Mouse (Mus musculus): ENCODE data around the gene Slc30a9.

The Slc30a9 gene

DNA sequence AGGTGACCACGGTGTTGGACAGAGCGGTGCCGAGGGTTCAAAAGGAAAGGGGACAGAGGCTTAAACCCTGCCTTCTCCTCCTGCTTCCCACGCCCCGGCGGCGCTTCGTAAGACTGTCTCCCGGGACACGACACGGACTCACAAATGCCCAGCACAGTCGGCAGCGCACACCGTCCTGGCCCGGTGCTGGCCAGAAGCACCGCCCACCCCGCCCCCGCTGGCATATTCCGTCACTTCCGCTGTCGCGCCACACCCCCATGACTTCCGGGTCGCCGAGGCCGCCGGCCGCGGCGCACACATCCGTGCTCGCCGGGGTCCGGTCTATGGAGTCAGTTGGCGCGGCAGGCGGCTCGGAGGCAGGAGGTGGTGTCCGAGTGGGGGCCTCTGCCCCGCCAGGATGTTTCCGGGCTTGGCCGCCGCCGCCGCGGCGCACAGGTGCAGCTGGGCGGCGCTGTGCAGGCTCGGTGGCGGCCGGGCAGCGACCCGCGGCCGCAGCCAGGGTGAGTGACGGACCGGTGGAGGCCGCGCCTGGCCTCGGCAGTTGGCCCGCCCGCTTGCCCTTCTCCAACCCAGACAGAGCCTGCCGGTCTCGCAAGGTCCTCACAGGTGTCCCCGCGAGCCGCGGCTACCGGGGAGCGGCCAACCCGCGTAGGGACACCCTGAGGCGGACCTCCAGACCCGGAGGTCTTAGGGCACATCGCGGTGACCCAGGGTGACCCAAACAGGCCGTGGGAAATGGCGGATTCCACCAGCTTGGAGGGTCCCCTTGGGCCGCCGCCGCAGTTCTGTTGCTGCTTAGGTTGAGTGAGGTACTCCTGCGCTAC lies at the start of gene Slc30a9:
TSS of gene Slc30a9 (plus strand) at position 258 of the 824 bp plus-strand sequence.
- POLR2A ChIA-PET: interaction anchor here in 3 of 4 experiments (0.7 to 2.4 kb wide), 10 partner anchors 11 to 157 kb away, joined by 3 to 10 read pairs (median 3); partner anchors contain the start of gene Bend4 (in 2 of the 3)
- CTCF ChIA-PET: no interaction called here

DNA sequence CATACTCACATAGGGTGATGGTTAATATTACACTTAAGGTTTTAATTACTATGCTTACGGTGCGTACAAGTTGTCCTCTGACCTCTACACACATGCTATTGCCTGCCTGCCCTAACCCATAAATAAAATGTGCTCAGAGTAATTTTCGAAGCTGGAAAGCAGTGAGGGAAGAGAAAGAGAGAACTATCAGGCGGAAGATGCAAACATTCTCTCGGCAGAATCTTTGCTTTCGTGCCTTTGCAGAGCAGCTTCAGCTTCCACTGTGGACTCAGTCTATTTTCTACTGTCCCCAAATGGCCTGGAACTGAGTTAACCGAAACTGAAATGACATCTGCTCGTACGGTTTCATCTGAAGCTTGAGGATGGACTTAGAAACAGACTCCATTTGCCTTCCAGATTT lies 48.3 kb upstream of the Slc30a9 start:
- ChIA-PET CTCF (no interaction called here), POLR2A (interaction anchor here in 1 of 4 experiments (0.7 to 2.9 kb wide), 3 partner anchors 10 to 23 kb away, joined by 3 to 15 read pairs (median 3); no protein-coding TSS in a partner anchor)

DNA sequence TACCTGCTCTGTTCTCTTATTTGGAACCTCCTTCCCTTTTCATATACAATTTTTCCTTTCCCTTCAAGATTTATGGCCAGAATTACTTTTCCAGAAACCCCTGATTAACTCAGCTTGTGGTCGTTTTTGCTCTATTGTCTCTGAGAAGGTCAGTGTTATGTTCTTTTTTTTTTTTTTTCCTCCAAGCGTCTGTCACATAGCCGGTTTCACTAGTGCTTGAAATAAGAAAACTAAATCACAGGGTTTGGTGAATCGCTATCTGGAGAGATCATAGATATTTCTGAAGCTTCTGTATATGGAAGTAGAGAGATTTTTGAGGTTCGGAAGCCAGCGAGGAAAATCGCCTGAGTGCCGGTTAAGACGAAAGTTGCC lies 46.6 kb upstream of the Slc30a9 start:
- CTCF ChIA-PET: interaction anchor here in 2 of 4 experiments (0.6 kb wide), 2 partner anchors 147 to 272 kb away, joined by 3 to 5 read pairs; no protein-coding TSS in a partner anchor
- POLR2A ChIA-PET: interaction anchor here (0.6 to 2.9 kb wide), 25 partner anchors 9 to 1367 kb away, joined by 3 to 15 read pairs (median 4); partner anchors contain the start of gene Uchl1 (in 2 of the 4)

DNA sequence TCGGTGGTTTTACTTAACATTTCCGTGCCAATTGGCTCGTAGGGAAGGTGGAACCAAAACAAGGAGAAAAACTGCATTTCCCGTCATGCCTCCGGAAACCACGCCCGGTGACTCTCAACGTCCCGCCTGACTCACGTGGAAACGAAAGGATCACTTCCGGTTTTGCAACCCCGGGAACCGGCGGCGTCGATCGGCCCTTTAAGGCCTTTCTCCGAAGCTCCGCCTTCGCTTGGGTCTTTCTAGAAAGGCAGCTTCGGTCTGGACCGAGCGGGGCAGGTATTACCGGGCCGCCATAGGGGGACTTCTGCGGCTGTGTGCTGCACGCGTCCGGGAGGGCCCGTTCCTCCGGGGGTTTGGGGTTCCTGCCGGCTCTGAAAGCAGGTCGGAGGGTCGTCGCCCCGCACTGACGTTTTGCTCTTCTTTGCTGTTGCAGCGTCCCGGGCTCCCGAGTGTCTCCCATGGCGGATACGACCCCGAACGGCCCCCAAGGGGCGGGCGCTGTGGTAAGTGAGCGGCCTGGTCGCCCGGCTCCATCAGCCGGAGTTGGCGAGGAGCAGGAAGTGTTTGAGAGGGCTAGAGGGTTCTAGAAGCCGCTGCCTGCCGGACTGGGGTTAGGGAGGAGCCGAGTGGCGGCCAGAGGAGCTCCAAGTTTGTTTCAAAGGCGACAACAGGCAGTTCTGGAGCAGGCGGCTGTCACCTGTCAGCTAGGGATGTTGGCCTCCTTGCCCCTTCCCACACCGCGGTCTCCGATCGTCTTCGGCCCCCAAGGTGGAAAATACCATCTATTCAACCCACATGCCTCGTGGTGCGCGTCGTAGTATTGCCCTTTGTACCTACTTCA lies 46.0 kb upstream of the Slc30a9 start, which contains the start of gene Tmem33:
TSS of gene Tmem33 (plus strand) at position 35 of the 841 bp plus-strand sequence.
- POLR2A ChIA-PET: interaction anchor here (0.5 to 2.9 kb wide), 31 partner anchors 8 to 940 kb away, joined by 3 to 15 read pairs (median 4); partner anchors contain the start of genes Uchl1 (in 2 of the 4), Bend4 (in 1 of the 4) and Limch1 (in 1 of the 4)
- CTCF ChIA-PET: interaction anchor here in 1 of 4 experiments (0.6 kb wide), 1 partner anchor 271 kb away, joined by 5 read pairs; no protein-coding TSS in a partner anchor

DNA sequence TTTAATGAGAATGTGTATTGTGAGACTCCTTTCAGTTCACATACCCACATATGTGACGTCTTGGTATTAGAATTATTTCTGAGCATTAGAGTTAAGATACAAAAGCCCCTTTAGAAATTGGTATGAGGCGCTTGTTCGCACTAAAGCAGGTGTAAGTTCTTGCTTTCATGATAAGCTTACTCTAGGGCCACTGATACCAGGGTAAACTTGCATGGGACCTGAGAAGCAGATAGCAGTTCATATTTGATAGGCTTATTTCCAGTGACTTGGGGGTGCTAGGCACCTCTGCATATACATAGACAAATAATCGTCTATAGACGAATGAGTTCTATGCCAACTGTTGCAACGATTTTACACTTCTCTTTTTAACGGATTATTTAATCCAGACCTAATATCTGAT lies 43.8 kb upstream of the Slc30a9 start:
- CTCF ChIA-PET: interaction anchor here in 1 of 4 experiments (0.6 kb wide), 1 partner anchor 995 kb away, joined by 3 read pairs; no protein-coding TSS in a partner anchor
- POLR2A ChIA-PET: interaction anchor here in 1 of 4 experiments (0.6 to 1.4 kb wide), 2 partner anchors 14 to 587 kb away, joined by 3 read pairs; partner anchors contain the start of gene Uchl1

DNA sequence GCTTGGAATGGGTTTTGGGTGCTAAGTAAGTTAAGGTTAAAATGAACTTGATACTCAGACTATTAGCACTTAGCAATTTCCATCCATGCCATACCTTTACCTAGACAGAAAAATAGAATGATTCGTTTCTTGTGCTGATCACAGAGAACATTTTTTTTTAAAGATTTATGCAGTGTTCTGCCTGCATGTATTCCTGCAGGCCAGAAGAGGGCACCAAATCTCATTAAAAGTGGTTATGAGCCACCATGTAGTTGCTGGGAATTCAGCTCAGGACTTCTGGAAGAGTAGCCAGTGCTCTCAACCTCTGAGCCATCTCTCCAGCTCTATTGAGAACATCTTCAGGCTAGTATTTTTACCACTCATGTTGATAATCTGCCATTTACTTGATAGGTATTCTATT lies 40.6 kb upstream of the Slc30a9 start:
- CTCF ChIA-PET: interaction anchor here in 3 of 4 experiments (0.6 to 1.0 kb wide), 8 partner anchors 11 to 285 kb away, joined by 3 to 6 read pairs (median 3); no protein-coding TSS in a partner anchor
- POLR2A ChIA-PET: interaction anchor here in 2 of 4 experiments (0.6 to 1.1 kb wide), 4 partner anchors 11 to 1885 kb away, joined by 3 to 6 read pairs (median 4); no protein-coding TSS in a partner anchor

DNA sequence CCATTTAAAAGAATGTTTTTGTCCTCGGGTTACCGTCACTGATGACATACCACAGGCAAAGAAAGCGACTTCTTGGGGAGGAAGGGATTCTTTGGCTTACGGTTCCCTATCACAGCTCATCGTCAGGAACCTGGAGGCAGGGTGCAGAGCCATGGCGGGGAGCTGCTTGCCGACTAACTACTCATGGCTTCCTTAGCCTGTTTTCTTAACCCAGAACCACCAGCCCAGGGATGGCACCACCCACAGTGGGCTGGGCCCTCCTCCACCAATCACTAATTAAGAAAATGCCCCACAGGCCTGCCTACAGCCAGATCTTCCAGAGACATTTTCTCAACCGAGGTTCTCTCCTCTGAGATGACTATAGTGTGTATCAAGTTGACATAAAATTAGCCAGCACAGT lies 37.4 kb upstream of the Slc30a9 start:
- CTCF ChIA-PET: interaction anchor here in 3 of 4 experiments (0.6 to 0.8 kb wide), 3 partner anchors 9 to 1301 kb away, joined by 3 to 6 read pairs (median 3); no protein-coding TSS in a partner anchor
- POLR2A ChIA-PET: interaction anchor here (0.6 to 2.1 kb wide), 14 partner anchors 8 to 959 kb away, joined by 3 to 19 read pairs (median 4); partner anchors contain the start of genes Tmem33 (in 4 of the 4) and Slc30a9 (in 1 of the 4)

DNA sequence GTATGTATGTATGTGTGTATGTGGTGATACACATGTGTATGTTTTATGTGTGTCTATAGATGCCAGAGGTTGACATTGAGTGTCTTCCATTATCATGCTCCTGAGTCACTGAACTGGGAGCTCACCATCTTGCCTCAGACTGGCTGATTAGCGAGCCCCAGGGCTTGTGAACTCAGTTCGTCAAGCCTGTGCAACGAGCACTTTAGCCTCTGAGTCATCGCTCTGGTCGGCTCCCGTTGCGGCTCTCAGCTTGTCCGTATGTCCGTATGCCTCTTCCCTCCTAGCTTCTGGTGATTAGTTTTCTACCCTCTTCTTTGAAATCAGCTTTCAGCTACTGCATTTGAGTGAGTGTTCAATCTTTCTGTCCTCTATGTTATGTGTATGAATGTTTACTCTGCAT lies 27.3 kb upstream of the Slc30a9 start:
- ChIA-PET CTCF (no interaction called here), POLR2A (interaction anchor here in 2 of 4 experiments (0.9 to 1.8 kb wide), 6 partner anchors 9 to 18 kb away, joined by 3 to 5 read pairs (median 3); no protein-coding TSS in a partner anchor)

DNA sequence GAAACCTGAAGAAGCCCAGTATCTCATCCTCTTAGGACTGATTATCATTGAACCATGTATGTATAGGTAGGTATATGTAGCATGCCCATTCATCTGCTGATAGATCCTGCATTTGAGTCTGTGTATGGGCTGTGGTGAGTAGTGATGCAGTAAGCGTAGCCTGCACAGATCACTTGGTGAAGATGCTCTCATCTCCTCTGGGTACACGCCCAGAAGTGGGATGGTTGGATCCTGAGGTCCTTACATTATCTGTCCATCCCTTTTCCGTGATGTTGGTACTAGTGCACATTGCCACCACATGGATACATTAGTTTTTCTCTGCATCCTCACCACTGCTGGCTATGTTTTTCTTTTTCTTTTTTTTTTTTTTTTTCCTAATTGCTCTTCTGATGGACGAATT lies 26.9 kb upstream of the Slc30a9 start:
- POLR2A ChIA-PET: interaction anchor here in 2 of 4 experiments (0.9 to 1.8 kb wide), 6 partner anchors 8 to 19 kb away, joined by 3 to 5 read pairs (median 3); no protein-coding TSS in a partner anchor
- CTCF ChIA-PET: interaction anchor here in 1 of 4 experiments (0.6 kb wide), 1 partner anchor 1403 kb away, joined by 3 read pairs; no protein-coding TSS in a partner anchor

DNA sequence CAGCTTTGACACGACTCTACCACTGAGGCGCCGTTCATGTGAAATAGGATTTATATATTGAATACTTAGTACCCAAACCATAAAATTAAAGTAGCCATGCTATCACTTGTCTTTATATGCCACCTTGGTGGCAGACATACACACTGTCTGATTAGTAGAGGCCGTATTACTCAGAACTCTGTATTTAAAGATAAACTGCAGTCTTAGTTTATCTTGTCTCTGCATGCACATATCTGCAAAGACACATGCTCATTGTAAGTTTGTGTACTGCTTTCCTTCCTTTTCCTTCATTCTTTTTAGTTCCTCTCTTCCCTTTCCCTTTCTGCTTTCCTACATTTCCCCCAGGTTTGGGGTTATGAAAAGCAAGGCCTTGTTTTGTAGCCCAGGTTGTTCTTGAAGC lies 26.4 kb upstream of the Slc30a9 start:
- POLR2A ChIA-PET: interaction anchor here in 2 of 4 experiments (0.8 to 2.5 kb wide), 5 partner anchors 11 to 59 kb away, joined by 3 to 11 read pairs (median 4); no protein-coding TSS in a partner anchor
- CTCF ChIA-PET: interaction anchor here in 1 of 4 experiments (0.6 kb wide), 1 partner anchor 1404 kb away, joined by 3 read pairs; no protein-coding TSS in a partner anchor

DNA sequence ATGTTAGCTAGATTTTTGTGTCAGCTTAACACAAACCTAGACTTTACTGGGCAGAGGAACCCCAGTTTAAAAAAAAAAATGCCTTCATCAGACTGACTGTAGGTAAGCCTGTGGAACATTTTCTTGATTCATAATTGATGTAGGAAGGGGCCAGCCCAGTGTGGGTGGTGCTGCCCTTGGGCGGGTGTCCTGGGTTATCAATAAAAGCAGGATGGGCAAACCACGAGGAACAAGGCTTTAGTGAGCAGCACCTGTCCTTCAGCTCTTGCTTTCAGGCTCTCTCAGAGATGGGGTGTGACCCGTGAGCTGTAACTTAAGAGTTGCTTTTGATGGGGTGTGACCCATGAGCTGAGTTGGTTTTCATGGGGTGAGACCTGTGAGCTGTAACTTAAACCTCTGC lies 11.7 kb upstream of the Slc30a9 start:
- POLR2A ChIA-PET: interaction anchor here in 3 of 4 experiments (0.6 to 2.3 kb wide), 10 partner anchors 10 to 183 kb away, joined by 3 to 11 read pairs (median 5); partner anchors contain the start of genes Slc30a9 (in 1 of the 3) and Tmem33 (in 1 of the 3)
- CTCF ChIA-PET: interaction anchor here in 2 of 4 experiments (0.5 to 0.8 kb wide), 4 partner anchors 10 to 58 kb away, joined by 3 to 5 read pairs (median 4); no protein-coding TSS in a partner anchor

DNA sequence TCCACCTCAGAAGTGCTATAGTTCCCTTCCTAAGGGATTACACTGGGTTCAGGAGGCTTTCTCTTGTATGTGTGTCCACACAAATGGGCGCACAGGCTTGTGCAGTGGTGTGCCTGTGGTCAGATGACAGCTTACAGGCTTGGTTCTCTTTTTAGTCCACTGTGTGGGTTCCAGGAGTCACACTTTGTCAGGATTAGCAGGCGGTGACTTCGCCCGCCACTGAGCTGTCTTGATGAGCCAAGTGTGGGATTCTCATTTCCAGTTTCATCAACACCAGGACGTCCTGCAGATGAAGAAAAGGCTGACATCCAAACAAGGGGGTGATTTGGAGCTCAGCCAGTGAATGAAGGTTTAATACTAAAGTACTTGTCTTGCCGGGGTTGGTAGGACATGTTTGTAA lies 11.1 kb upstream of the Slc30a9 start:
- ChIA-PET CTCF (interaction anchor here in 2 of 4 experiments (0.5 to 0.8 kb wide), 3 partner anchors 11 to 58 kb away, joined by 3 to 5 read pairs (median 5); no protein-coding TSS in a partner anchor), POLR2A (interaction anchor here in 2 of 4 experiments (1.0 to 2.3 kb wide), 9 partner anchors 8 to 35 kb away, joined by 3 to 11 read pairs (median 3); partner anchors contain the start of gene Slc30a9 (in 1 of the 2))

DNA sequence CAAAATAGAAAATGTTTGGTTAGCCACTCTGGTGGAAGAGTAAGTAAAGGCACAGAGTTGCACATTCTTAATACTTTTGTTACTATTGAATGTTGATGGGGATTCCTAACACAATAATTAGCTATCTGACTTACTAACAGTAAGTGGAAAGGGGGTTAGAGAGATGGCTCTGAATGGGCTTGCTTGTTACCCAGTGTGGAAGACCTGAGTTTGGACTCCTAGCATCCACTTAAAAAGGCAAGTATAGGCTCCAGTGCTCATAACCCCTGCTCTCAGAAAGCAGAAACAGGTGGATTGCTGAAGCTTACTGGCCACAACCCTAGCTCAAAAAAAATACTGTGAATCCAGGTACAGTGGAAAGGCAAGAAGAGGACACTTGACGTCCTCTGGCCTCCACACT lies 10.6 kb upstream of the Slc30a9 start:
- ChIA-PET POLR2A (interaction anchor here in 2 of 4 experiments (1.1 to 2.3 kb wide), 7 partner anchors 9 to 35 kb away, joined by 3 to 11 read pairs (median 3); partner anchors contain the start of gene Slc30a9 (in 1 of the 2)), CTCF (no interaction called here)

DNA sequence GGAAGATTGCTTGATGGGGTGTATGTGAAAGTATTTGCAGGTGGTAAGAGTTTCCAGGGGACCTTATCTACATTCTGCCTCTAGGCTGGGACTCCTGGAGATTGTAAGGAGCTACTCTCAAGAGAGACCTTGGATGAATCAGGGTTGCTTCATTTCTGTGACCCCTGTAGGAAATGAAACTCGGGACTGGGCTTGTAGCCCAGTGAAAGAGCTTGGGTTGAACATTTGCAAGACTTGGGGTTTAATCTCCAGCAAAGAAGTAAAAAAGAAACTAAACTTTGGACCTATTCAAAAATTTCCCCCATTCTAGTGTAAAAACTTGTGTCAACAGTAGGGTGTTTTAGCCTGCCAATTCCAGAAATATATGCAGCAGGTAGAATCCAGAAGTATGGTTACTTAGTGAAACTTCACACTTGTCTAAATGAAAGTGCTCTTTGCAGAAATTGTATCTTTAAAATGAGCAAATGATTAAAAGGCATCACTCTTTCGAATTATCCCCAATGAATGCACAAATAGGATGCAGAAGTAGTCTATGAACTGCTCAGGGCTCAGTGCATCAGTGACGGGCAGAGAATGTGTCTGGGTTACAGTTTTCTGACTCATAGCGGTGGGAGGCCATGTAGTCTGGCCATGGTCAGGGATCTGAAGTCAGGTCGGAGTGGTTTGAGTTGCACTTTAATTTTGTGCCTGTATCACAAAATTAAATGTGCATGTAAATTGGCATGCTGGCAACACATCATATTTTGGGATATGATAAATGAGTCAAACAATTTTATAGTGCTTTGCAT lies 9.5 kb upstream of the Slc30a9 start:
- POLR2A ChIA-PET: no interaction called here

DNA sequence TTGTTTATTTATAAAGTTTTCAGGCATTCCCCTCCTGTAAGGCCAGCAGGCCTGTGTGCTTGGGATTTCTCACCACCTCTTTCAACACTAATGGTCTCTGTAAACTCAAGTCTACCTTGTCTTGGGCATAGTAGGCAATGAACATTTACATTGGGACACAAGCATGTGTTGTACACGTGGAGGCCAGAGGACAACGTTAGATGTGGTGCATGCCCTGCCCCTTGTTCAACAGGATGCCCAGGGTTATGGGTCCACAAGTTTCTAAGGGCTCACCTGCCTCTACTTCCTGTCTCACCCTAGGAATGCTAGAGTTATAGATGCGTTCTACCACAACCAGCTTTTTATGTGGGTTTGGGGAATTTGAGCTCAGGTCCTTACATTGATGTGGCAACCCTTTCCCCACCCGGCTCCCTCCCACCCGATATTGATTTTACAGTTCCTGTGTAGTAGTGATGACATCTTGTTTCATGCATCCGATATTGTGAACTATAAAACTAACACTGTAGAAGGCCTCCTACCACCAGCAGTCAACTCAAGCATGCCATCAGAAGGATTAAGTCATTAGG lies 6.8 kb upstream of the Slc30a9 start:
- POLR2A ChIA-PET: interaction anchor here in 1 of 4 experiments (1.4 kb wide), 1 partner anchor 39 kb away, joined by 3 read pairs; the partner anchor contains the start of gene Tmem33
- CTCF ChIA-PET: no interaction called here

More for the DNA sequence above, 9.5 kb upstream of the Slc30a9 start:
- CTCF ChIA-PET: no interaction called here

DNA sequence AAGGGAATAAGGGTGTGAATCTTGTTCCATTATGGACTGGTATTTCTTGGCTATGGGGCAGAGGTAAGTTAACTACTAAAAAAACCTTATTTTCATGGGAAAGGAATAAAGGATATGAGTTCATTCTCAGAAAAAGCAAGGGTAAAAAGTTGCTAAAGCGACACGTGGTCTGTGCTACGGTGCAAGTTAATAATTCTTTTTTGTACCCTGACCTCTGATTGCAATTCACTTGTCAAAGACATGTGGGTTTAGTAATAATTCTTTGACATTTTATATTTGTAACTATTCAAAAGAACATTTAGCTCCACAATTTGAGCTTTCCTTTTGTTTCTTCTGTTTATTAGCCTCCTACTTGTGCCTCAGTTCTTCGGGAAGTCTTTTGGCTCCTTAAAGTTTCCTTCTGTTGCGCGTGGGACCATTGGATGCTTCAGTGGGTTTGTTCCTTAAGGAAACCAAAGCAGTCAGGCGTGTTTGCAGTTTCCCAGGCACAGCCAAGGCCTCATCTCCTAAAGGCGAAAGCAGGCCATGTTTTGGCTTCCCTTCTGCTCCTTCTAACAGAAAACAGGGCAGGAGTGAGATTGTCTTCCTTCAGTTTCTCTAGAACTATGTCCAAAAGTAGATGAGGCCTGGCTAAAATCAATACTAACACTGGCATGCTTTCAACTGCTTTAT lies 5.7 kb upstream of the Slc30a9 start:
- ChIA-PET CTCF (no interaction called here), POLR2A (interaction anchor here in 2 of 4 experiments (0.9 to 1.9 kb wide), 2 partner anchors 9 kb away, joined by 3 to 5 read pairs; no protein-coding TSS in a partner anchor)

Data from embryonic stem cell, embryonic (primary cell).